Mouse (Mus musculus) kidney, adult 8-10 months (tissue): ENCODE data around the gene Fam111a.
"Not testable (repeated sequence)": the region's sequence is repeated elsewhere in the genome, so short reads cannot be mapped to it uniquely, and the experiment has no call there.

Experiments used
- DNase-seq, 2 experiments: peaks; one replicate each; pipeline ENCODE4 v3.0.0; 2022

Gene Fam111a

GRCm38 (mm10) chr19:12545440-12545839, at the start of gene Fam111a:
TSS of gene Fam111a (plus strand) at chr19:12545740.
- not testable (repeated sequence) for DNase-seq

- no peak for DNase-seq
Observed at GRCm38 (mm10) chr19:12496241-12496640, 49.3 kb upstream of the Fam111a start.

DNA sequence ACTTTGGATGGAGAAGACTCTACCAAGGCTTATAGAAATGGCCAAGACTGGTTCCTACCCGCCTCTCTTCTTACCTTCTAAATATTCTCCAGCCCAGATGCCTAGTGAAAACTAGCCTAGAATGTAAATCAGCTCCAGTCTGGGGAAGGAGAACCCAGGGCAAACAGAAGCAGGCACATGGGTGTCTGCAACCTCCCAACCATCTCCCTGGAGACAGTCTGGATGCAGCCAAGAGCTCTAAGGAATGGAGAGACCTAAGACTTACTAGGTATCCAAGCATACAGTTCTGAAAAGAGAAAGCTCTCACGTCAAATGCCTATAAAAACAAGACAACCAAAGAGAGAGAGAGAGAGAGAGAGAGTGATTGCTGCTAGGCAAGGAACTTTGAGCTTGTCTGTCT, 47.6 kb upstream of the Fam111a start:
- no peak for DNase-seq

DNA sequence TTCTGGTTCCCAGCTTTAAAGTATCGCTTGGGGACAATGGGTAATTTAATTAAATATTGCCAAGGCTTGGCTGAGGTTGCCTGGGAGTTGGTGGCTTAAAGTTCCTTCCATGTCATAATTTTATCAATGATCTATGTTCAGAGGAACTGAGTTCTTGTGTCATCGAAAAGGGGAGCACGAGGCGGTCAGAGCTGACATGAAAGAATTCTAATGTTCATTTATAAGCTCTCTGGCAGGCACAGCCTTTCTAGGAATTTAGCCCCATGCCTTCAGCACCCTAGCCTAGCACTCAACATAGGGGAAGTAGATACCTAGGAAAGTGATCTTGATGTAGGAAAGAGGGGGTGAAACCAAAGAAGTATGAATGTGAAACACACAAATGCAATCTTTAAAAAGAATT, 47.2 kb upstream of the Fam111a start:
- DNase-seq: no peak

GRCm38 (mm10) chr19:12498941-12499340, 46.6 kb upstream of the Fam111a start:
- DNase-seq: no peak

DNA sequence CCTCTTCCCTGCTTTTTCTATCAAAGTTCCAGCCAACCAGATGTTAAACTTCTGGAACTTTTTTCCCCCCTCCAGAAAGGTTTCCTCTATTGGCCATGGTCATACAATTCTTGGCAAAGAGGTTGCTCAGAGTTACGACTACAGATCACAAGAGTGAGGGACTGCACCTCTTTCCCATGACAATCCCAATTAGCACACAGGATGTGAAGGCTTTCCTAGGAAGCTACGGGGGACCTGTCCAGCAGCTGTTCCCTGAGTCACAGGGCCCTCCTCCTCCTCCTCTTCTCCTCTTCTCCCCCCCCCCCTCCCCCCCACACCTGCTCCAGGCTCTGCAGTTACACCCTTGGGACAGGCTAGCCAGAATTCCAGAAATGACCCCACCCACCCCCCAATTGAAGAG, 46.1 kb upstream of the Fam111a start:
- DNase-seq: no peak

DNA sequence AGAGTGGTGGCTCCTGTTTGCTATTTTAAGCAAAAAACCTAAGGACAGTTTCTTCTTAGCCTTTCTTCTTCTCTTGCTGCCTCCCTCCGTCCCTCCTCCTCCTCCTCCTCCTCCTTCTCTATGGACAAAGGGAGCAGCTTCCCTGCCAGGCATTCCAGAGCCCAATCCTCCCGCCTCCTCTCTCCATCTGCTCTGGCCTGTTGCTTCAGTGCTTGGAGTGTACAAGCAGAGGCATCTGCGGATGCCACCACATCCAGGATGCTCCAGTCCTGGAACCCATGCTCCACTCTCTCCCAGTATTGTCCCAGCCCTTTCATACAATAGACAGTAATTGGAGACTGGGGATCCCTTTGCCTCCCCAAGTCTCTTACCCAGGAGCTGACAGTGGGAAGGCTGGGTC, 45.4 kb upstream of the Fam111a start:
- DNase-seq: no peak

DNA sequence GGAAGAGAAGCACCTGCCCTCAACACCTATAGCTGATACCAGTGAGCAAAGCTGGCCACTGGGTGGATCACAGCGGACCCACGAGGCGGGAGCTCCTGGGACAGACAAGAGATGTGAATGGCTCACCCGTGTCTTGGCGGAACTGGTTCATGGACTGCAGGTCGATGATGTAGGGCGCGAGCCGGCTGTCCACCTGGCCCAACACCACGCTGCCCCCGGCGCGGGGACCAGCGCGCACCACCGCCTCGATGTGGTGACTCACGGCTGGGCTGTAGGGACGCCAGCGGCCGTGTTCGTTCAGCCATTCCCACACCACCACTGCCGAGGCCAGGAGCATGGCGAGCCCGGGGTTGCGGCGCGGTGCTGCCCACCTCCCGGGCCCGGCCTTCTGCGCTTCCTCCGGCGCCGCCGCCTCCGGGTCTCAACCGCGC, 44.6 kb upstream of the Fam111a start:
- no peak for DNase-seq

DNA sequence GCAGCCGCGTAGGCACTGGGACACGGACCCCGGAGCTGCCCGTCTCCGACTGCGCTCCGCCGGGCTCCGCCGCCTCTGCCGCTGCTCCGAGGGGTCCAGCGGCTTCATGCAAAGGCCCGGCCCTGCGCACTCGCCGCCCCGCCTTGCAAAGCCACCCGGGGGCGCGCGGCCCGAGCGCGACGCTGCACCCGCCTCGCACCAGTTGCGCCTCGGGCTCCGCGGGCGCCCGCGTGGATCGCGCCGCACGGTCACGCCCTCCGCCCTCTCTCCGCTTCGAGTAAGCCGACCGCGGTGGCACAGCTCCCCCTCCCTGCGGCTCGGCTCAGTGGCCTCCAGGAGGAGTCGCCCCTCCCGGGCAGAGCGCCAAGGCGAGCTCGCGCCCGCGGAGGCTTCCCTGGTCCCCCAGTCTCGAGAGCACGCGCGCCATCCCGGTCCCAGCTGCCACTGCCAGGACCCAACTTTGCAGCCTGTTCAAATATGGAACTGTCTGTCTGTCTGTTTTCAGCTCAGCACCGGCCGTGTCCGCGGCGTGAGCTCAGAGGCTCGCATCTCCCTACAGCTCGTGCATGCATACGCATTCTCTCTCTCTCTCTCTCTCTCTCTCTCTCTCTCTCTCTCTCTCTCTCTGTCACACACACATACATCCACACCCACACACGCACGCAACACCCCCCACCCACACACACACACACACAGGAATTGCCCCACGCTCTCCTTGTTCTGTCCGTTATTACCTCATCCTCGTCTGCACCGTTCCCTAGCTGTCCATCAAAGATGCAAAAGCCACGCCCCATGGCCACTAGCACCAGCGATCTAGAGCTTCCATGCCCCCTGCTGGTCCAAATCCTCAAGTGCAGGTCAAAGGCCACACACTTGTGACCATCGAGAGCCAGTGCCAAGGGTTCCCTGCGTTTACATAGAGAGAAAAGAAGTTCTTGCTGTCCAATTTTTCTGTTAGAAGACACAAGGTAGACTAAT, 43.9 kb upstream of the Fam111a start, which contains the start of gene Dtx4:
TSS of gene Dtx4 (minus strand) at position 85 of the 978 bp plus-strand sequence.
- peak; percentile 93 to 98 for DNase-seq

DNA sequence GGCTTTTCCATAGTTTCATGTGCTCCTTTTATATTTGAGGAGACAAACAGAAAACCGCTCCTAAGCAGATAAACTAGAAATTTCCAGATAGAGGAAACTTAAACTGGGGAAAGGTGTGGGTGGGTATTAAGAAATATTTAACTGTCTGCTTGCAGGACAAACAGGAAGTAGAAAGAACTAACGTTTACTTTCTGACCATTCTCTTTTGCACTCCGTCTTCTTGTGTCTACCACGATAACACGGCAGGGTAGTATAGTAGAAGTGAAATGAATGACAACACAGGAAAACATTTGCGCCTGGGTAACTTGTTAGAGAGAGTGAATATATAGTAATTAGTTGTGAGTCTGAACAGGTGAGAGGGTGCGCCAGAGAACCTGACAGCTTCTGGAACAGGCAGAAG, 42.8 kb upstream of the Fam111a start:
- DNase-seq: no peak

GRCm38 (mm10) chr19:12514621-12515020, 30.9 kb upstream of the Fam111a start:
- DNase-seq: no peak

- DNase-seq: peak; percentile 65 to 72
Observed at GRCm38 (mm10) chr19:12517671-12518540, 27.6 kb upstream of the Fam111a start.

DNA sequence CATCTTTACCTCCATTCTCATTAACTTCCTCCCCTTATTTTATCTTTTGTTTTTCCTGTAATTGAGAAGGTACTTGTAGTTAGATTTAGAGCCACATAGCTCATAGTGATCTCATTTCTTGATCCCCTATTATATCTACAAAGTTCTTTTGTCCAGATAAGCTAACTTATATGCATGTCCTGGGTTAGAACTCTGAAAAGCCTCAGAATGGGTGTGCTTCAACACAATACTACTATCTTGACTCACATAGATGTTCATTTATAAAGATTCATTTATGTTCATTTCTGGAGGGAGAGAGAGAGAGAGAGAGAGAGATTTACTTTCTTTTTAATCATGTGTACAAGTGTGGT, 27.0 kb upstream of the Fam111a start:
- no peak for DNase-seq

DNA sequence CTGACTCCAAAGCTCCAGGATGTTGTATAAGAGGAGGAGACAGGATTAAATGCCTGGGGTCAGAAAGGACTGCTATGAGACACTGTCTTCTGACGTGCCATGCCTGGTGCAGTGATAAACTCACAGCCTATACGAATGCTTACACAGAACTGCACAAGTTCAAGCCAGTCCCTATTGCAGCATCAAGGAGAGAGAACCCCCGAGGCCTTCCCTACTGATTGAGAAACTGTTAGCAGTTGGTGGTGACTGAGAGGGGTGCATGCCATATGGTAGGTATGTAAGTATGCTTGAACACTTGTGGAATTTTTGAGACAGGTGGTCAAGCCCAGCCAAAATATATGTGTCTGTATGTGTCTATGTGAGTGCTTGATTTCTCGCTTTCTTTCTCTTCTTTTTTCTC, 22.2 kb upstream of the Fam111a start:
- no peak for DNase-seq

DNA sequence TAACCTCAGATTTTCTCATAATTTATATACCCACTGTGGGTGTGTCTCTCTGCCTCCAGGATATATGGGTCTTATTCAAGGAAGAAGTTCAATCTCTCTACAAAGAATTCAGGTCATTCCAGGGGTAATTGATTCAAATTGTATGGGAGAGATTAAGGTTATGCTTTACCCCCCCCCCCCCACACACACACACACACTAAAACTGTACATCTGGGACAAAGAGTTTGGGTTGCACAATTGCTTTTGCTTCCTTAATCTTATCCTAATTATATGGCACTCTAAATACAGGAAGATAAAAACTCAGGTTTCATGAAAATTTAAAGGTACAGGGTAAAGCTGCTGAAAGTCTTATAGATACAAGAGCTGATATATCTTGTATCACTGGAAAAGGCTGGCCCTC, 8.4 kb upstream of the Fam111a start:
- no peak for DNase-seq

DNA sequence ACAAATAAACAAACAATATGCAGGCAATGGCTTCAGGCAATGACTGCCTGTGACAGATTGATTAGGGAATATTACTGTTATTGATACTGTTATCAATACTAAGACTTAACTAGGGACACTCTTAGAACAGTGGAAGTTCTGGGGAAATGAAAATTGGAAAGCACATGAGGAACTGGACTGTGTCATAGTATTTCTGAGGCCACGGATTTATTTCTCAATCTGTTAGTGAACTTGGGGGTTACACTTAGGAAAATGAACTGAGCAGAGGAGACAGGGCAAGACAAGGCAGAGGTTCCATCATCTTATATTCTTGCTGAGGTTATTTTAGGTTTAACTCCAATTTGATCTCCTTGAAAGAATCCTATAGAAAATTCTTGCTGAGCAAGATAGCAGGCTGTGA, 5.6 kb upstream of the Fam111a start:
- DNase-seq: no peak

DNA sequence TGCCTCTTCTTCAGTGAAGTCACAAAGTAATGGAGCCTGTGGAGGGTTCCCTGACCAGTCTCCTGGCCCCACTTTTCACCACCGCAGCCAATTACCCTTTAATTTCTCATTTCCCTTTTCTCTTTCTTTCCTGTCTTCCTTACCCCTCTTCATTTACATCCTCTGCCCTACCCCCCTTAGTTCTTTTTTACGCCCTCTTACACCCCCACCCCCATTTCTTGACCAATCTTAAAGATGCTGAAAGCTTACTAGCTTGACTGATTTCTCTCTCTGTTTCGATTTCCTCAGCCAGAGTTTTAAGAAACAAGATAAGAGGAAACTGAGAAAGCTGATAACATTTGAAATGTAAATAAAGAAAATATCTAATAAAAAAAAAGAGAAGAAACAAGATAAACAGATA, 4.8 kb upstream of the Fam111a start:
- no peak for DNase-seq

GRCm38 (mm10) chr19:12541644-12542043, 3.9 kb upstream of the Fam111a start:
- DNase-seq: no peak

DNA sequence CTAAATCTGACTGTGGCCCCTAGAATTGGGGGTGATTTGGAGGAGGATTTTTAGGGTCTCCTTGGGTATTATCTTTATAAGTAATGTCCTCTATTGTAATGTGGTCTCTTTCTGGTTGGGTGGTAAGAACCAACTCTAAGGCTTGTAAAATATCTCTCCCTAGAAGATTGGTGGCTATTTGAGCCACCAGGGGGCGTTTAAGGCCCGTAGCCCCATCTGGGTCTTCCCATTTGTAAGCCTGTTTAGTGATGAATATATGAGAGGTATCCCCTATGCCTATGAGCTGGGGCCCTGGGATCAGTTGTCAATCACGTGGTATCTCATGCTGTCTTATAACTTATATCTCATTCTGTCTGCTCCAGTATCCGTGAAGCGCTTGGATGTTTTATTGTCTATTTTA, 3.6 kb downstream of the Fam111a start:
- peak in 1 of 2 experiments; percentile 27 for DNase-seq

- DNase-seq: peak in 1 of 2 experiments; percentile 35
Observed at GRCm38 (mm10) chr19:12550005-12550942, 4.7 kb downstream of the Fam111a start.

- no peak for DNase-seq
Observed at GRCm38 (mm10) chr19:12556293-12556692, 10.8 kb downstream of the Fam111a start.

DNA sequence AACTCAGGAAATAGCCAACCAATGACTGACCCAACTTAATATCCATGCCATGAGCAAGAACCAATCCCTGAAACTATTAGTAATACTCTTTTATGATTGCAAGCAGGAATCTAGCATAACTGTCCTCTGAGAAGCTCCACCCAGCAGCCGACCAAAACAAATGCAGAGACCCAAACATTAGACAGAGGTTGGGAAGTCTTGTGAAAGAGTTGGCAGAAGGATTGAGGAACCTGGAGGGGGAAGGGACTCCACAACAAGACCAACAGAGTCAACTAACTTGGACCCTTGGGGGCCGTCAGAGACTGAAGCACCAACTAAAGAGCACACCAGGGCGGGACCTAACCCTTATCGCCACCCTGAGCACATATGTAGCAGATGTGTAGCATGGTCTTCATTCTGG, 12.7 kb downstream of the Fam111a start:
- DNase-seq: no peak
